Mouse (Mus musculus) heart, embryonic 14.5 days (tissue): ENCODE results near the gene Atg2a. TPM values are rescaled to one million over a fixed set of nuclear protein-coding genes. Genes with fewer than 3 reads are reported as not detected.

Experiments used
- ATAC-seq: fragments of 200-750 bp; cut with Nextera tagmentation; 2 replicates; pipeline ENCODE4 v1.8.0; 2017; ENCODE audit warnings: low read depth, moderate TSS enrichment; ENCODE audit not compliant: insufficient number of reproducible peaks, insufficient read depth, low FRiP score
- H3K27ac ChIP-seq, 2 experiments: fragments of 200-500 bp in 1 of 2; fragments of 300-500 bp in 1 of 2; sonication (generic) in 1 of 2; replicated peaks in 1 of 2; 2 replicates each; pipeline ENCODE4 v1.5.1; 2012 to 2014; ENCODE audit warnings: low read depth in 2 of 2, low read length in 2 of 2, control low read depth in 1 of 2, mild to moderate bottlenecking in 1 of 2, mixed read lengths in 1 of 2; ENCODE audit not compliant: control insufficient read depth in 1 of 2, insufficient read depth in 1 of 2
- H3K27me3 ChIP-seq: fragments of 300-500 bp; sonication (generic); 2 replicates; pipeline ENCODE4 v1.6.1; 2014; ENCODE audit warnings: mild to moderate bottlenecking, low read length, control low read depth; ENCODE audit not compliant: control insufficient read depth, insufficient read depth
- H3K36me3 ChIP-seq: fragments of 300-500 bp; sonication (generic); 2 replicates; pipeline ENCODE4 v1.6.1; 2014; ENCODE audit warnings: mild to moderate bottlenecking, control low read depth, low read length, mixed read lengths; ENCODE audit not compliant: control insufficient read depth, insufficient read depth
- H3K4me1 ChIP-seq, 2 experiments: fragments of 200-500 bp in 1 of 2; fragments of 300-500 bp in 1 of 2; sonication (generic) in 1 of 2; 2 replicates each; pipeline ENCODE4 v1.6.1; 2012 to 2014; ENCODE audit warnings: low read length in 2 of 2, control low read depth in 1 of 2, mixed read lengths in 1 of 2; ENCODE audit not compliant: control insufficient read depth in 2 of 2, insufficient read depth in 2 of 2
- H3K4me2 ChIP-seq: fragments of 300-500 bp; sonication (generic); 2 replicates; pipeline ENCODE4 v1.6.1; 2014; ENCODE audit warnings: mild to moderate bottlenecking, low read length
- H3K4me3 ChIP-seq, 2 experiments: fragments of 200-500 bp in 1 of 2; fragments of 300-500 bp in 1 of 2; sonication (generic) in 1 of 2; 2 replicates each; pipeline ENCODE4 v1.5.1; 2012 to 2014; ENCODE audit warnings: low read length in 2 of 2, mild to moderate bottlenecking in 2 of 2, control low read depth in 1 of 2, low read depth in 1 of 2, moderate library complexity in 1 of 2; ENCODE audit not compliant: control insufficient read depth in 1 of 2, insufficient read depth in 1 of 2
- H3K9ac ChIP-seq: fragments of 300-500 bp; sonication (generic); 2 replicates; pipeline ENCODE4 v1.6.1; 2014; ENCODE audit warnings: mild to moderate bottlenecking, low read length
- H3K9me3 ChIP-seq: fragments of 300-500 bp; sonication (generic); 2 replicates; pipeline ENCODE4 v1.6.1; 2016; ENCODE audit warnings: low read length, control low read depth; ENCODE audit not compliant: control insufficient read depth
- WGBS: fragments of 180-500 bp; shearing (Covaris S2); extraction: QIAGEN DNeasy Blood & Tissue Kit; methylation state at CpG from one replicate; pipeline ENCODE4 v1.1.7; 2014; 5-methylcytosine and 5-hydroxymethylcytosine counted together
- polyA plus RNA-seq: library from polyadenylated mRNA; unstranded; fragments of >200 nt; fragmentation: Nextera tagmentation; extraction: Ambion mirVana; gene quantifications from 2 replicates; pipeline ENCODE4 v1.2.1, GENCODE M21; 2014

Gene Atg2a
- polyA plus RNA-seq, 1 experiment from 2014 or later, result 7.8 TPM

DNA sequence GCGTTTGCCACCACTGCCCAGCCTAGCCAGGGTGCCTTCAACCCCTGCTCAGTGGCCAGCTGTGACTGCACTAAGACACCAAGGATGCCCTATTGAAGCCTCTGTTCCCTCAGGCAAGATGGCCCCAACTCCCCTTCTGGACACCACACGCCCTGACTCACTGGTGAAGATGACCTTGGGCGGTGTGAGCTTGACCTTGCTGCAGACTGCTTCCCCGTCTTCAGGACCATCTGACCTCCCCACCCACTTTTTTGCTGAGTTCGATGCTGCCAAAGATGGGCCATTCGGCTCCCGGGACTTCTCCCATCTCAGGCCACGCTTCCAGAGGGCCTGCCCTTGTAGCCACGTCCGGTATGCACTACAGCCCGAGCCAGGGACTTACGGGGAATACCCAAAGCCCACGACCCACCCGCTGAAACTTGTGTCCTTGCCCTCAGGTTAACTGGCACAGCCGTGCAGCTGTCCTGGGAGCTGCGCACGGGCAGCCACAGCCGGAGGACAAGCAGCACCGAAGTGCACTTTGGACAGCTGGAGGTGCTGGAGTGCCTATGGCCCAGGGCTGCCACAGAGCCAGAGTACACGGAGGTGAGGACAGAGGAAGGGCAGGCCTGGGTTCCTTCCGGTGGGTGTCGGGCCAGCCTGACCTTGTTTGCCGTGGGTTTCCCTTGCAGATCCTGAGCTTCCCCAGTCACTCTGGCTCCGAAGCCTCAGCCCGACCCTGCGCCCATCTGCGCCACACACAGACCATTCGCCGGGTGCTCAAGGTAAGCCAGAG lies 6.2 kb downstream of the Atg2a start:
- Histone ChIP-seq H3K9ac (no peak overlapping the region), H3K4me1 (peaks cover 0 to 3% of the 10 kb centered on the region in 2 experiments; a peak in 2 of 4 replicates), H3K9me3 (no peaks in the 10 kb centered on the region), H3K27ac (no peak overlapping the region), H3K27me3 (no peaks in the 10 kb centered on the region), H3K4me3 (no peak overlapping the region), H3K4me2 (no peak overlapping the region), H3K36me3 (peaks cover 71% of the 10 kb centered on the region)
- no peak for ATAC-seq
- WGBS, result 88% methylated on average over 29 of the region's 29 CpGs

GRCm38 (mm10) chr19:6253021-6253420 lies 11.6 kb downstream of the Atg2a start:
- Histone ChIP-seq H3K27me3 (no peaks in the 10 kb centered on the region), H3K27ac (no peak overlapping the region), H3K4me3 (no peak overlapping the region), H3K9me3 (no peaks in the 10 kb centered on the region), H3K9ac (no peak overlapping the region), H3K4me1 (no peaks in the 10 kb centered on the region), H3K36me3 (peaks cover 89% of the 10 kb centered on the region), H3K4me2 (no peak overlapping the region)
- ATAC-seq, result no peak
- WGBS, result 82% methylated on average over 4 of the region's 4 CpGs

DNA sequence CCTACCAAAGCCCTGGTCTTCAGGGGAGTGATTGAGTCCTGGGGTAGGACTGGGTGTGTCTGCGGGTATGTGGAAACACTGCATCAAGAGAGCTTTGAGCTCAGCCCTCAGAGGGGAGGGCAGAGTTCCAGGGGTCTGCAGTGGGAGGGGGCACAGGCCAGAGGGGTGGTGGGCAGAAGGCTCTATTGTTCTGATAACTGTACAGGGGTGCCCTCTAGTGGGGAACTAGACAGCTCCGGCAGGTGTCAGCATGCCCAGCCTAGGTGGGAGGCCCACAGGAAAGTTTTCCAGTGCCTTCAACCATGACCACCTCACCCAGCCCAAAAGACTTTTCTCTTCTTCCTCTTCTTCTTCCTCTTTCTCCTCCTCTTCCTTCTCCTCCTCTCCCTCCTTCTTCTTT lies 19.0 kb downstream of the Atg2a start:
- no peak for ATAC-seq
- peaks cover 68% of the 10 kb centered on the region for H3K36me3 ChIP-seq
- 81% methylated on average over 2 of the region's 2 CpGs for WGBS
- H3K27ac ChIP-seq, result no peak overlapping the region
- no peaks in the 10 kb centered on the region for H3K27me3 ChIP-seq
- no peak overlapping the region for H3K4me2 ChIP-seq
- no peak overlapping the region for H3K4me3 ChIP-seq
- H3K9me3 ChIP-seq, result 0 out of 2 replicates have a peak, but pooled peaks cover 3% of the 10 kb centered on the region
- H3K4me1 ChIP-seq, result no peaks in the 10 kb centered on the region
- H3K9ac ChIP-seq, result no peak overlapping the region

DNA sequence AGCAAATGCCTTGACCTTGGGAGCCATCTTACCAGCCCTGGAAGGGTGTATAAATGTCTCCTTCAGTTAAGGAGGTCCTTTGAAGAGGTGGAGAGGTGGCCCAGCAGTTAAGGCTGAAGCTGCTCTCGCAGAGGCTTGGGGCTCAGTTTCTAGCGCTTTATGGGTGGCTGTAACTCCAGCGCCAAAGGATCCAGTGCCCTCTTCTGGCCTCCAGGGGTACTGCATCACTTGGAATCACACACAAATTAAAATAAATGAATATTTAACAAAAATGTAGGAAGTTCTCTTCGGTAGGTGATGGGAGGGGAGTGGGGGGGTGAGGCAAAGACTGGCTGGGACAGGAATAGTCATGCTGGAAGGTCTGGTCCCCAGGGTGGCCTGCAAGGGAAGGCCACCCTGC lies 19.5 kb downstream of the Atg2a start:
- Histone ChIP-seq H3K9ac (no peak overlapping the region), H3K4me2 (no peak overlapping the region), H3K36me3 (peaks cover 63% of the 10 kb centered on the region), H3K4me3 (no peak overlapping the region), H3K9me3 (0 out of 2 replicates have a peak, but pooled peaks cover 3% of the 10 kb centered on the region), H3K4me1 (no peaks in the 10 kb centered on the region), H3K27ac (no peak overlapping the region), H3K27me3 (no peaks in the 10 kb centered on the region)
- WGBS, result 81% methylated on average over 4 of the region's 4 CpGs
- no peak for ATAC-seq

DNA sequence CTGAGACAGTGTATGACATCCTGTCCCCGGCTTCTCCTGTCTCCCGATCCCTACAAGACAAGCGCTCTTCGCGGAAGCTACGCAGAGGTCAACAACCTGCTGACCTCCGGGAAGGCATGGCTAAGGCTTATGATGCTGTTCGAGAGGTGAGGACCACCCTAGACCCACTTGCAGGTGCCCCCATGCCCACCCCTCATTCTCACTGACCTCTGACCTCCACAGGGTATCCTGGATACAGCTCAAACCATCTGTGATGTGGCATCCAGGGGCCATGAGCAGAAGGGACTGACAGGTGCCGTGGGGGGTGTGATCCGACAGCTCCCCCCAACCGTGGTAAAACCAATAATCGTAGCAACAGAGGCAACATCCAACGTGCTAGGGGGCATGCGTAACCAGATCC lies 19.9 kb downstream of the Atg2a start:
- Histone ChIP-seq H3K27ac (no peak overlapping the region), H3K9me3 (0 out of 2 replicates have a peak, but pooled peaks cover 3% of the 10 kb centered on the region), H3K27me3 (no peaks in the 10 kb centered on the region), H3K4me1 (no peaks in the 10 kb centered on the region), H3K4me3 (no peak overlapping the region), H3K9ac (no peak overlapping the region), H3K4me2 (no peak overlapping the region), H3K36me3 (peaks cover 59% of the 10 kb centered on the region)
- ATAC-seq, result no peak
- 90% methylated on average over 14 of the region's 14 CpGs for WGBS

GRCm38 (mm10) chr19:6262222-6262621 lies 20.8 kb downstream of the Atg2a start:
- H3K4me1 ChIP-seq, result no peaks in the 10 kb centered on the region
- peaks cover 50% of the 10 kb centered on the region for H3K36me3 ChIP-seq
- no peak overlapping the region for H3K27ac ChIP-seq
- ATAC-seq, result no peak
- H3K9me3 ChIP-seq, result 0 out of 2 replicates have a peak, but pooled peaks cover 3% of the 10 kb centered on the region
- no peak overlapping the region for H3K4me2 ChIP-seq
- H3K9ac ChIP-seq, result no peak overlapping the region
- 57% methylated on average over 7 of the region's 7 CpGs for WGBS
- no peaks in the 10 kb centered on the region for H3K27me3 ChIP-seq
- H3K4me3 ChIP-seq, result no peak overlapping the region

GRCm38 (mm10) chr19:6262839-6263433 lies 21.5 kb downstream of the Atg2a start:
- H3K4me1 ChIP-seq, result no peaks in the 10 kb centered on the region
- no peak overlapping the region for H3K4me2 ChIP-seq
- 0 out of 2 replicates have a peak, but pooled peaks cover 3% of the 10 kb centered on the region for H3K9me3 ChIP-seq
- H3K9ac ChIP-seq, result no peak overlapping the region
- 90% methylated on average over 8 of the region's 8 CpGs for WGBS
- H3K36me3 ChIP-seq, result peaks cover 43% of the 10 kb centered on the region
- no peak overlapping the region for H3K4me3 ChIP-seq
- H3K27ac ChIP-seq, result no peak overlapping the region
- H3K27me3 ChIP-seq, result 0 out of 2 replicates have a peak, but pooled peaks cover 3% of the 10 kb centered on the region
- no peak for ATAC-seq
